Mouse (Mus musculus): ENCODE measurements at regions not wholly inside any gene's neighbourhood (a gene's known extent, or its start where the extent isn't known, plus 50 kb on each side); places are given as distances from the start of the nearest gene placed in this dataset.

DNA sequence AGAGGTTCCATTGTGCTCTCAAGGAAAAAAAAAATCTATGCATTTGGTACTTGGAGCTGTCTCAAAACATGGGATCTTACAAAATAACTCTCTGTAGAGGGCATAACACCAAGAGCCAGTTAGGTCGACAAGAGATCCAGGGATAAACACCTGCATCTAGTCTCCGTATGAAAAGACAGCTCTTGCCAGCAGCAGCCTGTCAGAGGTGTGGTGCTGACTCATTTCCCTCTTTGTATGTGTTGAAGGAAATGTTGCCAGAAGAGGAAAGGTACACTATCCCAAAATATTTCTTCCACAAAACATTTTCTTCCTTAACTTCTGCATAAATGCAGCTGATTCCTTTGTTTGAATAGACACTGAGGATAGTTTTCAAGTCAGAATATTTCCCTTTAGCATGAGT lies 163.6 kb upstream of the Acvr2a start:
- no peak overlapping the region for H3K4me2 ChIP-seq

DNA sequence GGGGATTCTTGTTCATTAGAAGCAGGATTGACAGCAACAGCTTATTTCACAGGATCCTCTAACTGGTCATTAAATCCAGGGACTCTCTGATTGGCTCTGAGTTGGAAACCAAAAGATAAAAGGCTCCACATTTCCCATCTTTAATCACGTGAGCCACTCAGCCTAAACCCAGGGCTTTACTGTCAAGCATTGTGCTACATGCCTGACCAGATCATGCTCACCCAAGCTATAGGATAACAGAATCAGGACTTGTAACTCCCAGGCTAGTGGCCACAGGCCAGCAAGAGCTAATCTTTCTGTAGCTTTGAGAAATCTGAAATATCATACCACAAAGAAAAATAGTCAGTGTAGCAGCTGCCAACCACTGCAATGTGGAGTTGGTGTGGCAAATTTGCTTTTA lies 152.7 kb upstream of the Acvr2a start:
- WGBS: 67% methylated on average over 1 of the region's 1 CpGs
- H3K4me1 ChIP-seq: 0 out of 2 replicates have a peak, but pooled peaks cover 2% of the 10 kb centered on the region
- no peak overlapping the region for H3K4me2 ChIP-seq
- no peak overlapping the region for H3K4me3 ChIP-seq (replicated peaks)
- no peaks in the 10 kb centered on the region for H3K36me3 ChIP-seq
- H3K9ac ChIP-seq (replicated peaks): no peak overlapping the region
- H3K27me3 ChIP-seq (replicated peaks): no peaks in the 10 kb centered on the region
- ATAC-seq (ENCODE audit: low FRiP score): no peak; the same call in 1 of the 2 replicates
- no peak overlapping the region for H3K27ac ChIP-seq (replicated peaks)
- H3K9me3 ChIP-seq (replicated peaks): no peaks in the 10 kb centered on the region

More for the DNA sequence above, 163.6 kb upstream of the Acvr2a start:
- Histone ChIP-seq H3K4me3 (replicated peaks) (no peak overlapping the region), H3K27me3 (replicated peaks) (no peaks in the 10 kb centered on the region), H3K9ac (replicated peaks) (no peak overlapping the region), H3K9me3 (replicated peaks) (no peaks in the 10 kb centered on the region), H3K36me3 (no peaks in the 10 kb centered on the region), H3K27ac (replicated peaks) (no peak overlapping the region), H3K4me1 (no peaks in the 10 kb centered on the region)
- 74% methylated on average over 2 of the region's 2 CpGs for WGBS
- no peak for ATAC-seq (ENCODE audit: low FRiP score)

DNA sequence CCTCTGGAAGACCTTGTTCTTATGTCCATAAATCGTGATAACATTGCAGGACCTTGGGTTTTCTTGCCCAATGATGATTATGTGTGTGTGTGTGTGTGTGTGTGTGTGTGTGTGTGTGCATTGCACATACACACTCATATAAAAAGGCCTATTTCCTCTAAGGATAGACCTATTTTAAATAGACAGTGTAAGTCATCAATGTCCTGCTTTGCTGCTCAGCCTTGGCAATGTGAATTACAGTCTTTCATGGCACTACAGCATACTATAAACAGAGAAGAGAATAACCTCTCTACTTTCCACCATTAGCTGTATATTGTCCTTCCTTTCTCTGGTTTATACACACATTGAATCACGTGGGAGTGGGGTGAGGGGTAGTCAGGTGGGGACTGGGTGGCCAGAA lies 148.8 kb upstream of the Acvr2a start:
- H3K4me3 ChIP-seq (replicated peaks): no peak overlapping the region
- no peak overlapping the region for H3K27ac ChIP-seq (replicated peaks)
- H3K4me2 ChIP-seq: no peak overlapping the region
- H3K9me3 ChIP-seq (replicated peaks): no peaks in the 10 kb centered on the region
- 0 out of 2 replicates have a peak, but pooled peaks cover 2% of the 10 kb centered on the region for H3K4me1 ChIP-seq
- 61% methylated on average over 2 of the region's 2 CpGs for WGBS
- no peak; the same call in 1 of the 2 replicates for ATAC-seq (ENCODE audit: low FRiP score)
- no peak overlapping the region for H3K9ac ChIP-seq (replicated peaks)
- no peaks in the 10 kb centered on the region for H3K27me3 ChIP-seq (replicated peaks)
- H3K36me3 ChIP-seq: no peaks in the 10 kb centered on the region

DNA sequence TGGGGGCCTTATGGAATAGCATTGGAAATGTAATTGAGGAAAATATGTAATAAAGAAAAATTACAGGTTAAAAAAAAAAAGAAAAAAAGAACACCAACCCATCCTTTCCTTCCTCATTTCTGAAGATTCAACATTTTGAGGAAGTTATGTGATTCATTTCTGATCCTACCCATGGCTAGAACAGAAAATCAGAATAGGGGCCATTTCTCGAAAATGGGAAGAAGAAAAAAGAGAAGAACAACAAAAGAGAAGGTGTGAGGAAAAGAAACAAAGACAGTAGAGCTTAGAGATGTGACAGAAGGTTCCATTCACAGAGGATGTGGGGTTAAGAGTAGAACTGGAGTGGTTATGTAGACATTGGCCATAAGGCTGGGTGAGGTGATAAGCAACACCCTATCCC lies 124.8 kb upstream of the Acvr2a start:
- 93% methylated on average over 1 of the region's 1 CpGs for WGBS
- H3K4me3 ChIP-seq (replicated peaks): no peak overlapping the region
- no peaks in the 10 kb centered on the region for H3K4me1 ChIP-seq
- H3K36me3 ChIP-seq: no peaks in the 10 kb centered on the region
- H3K9me3 ChIP-seq (replicated peaks): no peaks in the 10 kb centered on the region
- H3K9ac ChIP-seq (replicated peaks): no peak overlapping the region
- H3K4me2 ChIP-seq: no peak overlapping the region
- no peak overlapping the region for H3K27ac ChIP-seq (replicated peaks)
- ATAC-seq (ENCODE audit: low FRiP score): no peak
- no peaks in the 10 kb centered on the region for H3K27me3 ChIP-seq (replicated peaks)

DNA sequence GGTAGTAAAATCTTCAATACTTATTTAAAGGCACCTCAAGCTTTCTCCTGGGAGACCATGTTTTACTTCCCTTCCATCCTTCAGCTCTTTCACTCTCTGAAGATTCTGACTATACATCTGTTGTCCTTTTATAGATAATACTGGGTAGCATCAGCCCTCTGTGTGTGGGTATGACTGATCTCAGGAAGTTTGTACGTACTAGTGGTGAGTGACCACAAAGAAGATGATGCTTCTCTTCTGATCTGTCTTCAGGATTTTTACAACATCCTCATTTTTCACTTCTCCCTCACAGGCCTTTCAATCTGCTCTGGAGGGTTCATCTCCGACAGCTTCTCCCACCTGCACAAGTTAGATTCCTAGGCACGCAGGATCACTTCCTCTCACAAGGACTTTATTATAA lies 119.4 kb upstream of the Acvr2a start:
- 92% methylated on average over 3 of the region's 3 CpGs for WGBS
- H3K4me1 ChIP-seq: no peaks in the 10 kb centered on the region

DNA sequence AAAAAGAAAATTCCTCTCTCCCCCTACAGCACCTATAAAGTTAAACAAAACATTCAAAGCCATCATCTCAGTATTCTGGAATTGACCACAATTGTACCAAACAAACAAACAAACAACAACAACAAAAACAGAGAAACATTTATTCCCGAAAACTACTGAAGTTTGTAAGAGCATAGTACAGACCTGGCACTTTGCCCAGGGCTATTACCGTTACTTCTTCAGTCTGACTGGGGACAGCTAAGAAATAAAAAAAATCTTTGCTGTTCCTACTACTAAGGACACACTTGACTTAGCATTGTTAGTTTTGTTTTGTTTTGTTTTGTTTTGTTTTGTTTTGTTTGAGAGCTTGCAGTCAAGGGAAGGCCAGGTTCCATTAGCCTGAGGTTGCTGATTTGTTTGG lies 113.0 kb upstream of the Acvr2a start:
- Histone ChIP-seq H3K4me2 (no peak overlapping the region), H3K27ac (replicated peaks) (no peak overlapping the region), H3K36me3 (no peaks in the 10 kb centered on the region), H3K4me3 (replicated peaks) (no peak overlapping the region), H3K4me1 (peaks cover 5% of the 10 kb centered on the region), H3K27me3 (replicated peaks) (no peaks in the 10 kb centered on the region), H3K9ac (replicated peaks) (no peak overlapping the region), H3K9me3 (replicated peaks) (no peaks in the 10 kb centered on the region)
- 50% methylated on average over 2 of the region's 2 CpGs for WGBS
- no peak for ATAC-seq (ENCODE audit: low FRiP score)

More for the DNA sequence above, 119.4 kb upstream of the Acvr2a start:
- Histone ChIP-seq H3K36me3 (no peaks in the 10 kb centered on the region), H3K4me2 (no peak overlapping the region), H3K4me3 (replicated peaks) (no peak overlapping the region), H3K27me3 (replicated peaks) (no peaks in the 10 kb centered on the region), H3K9me3 (replicated peaks) (no peaks in the 10 kb centered on the region), H3K9ac (replicated peaks) (no peak overlapping the region), H3K27ac (replicated peaks) (no peak overlapping the region)
- no peak for ATAC-seq (ENCODE audit: low FRiP score)

DNA sequence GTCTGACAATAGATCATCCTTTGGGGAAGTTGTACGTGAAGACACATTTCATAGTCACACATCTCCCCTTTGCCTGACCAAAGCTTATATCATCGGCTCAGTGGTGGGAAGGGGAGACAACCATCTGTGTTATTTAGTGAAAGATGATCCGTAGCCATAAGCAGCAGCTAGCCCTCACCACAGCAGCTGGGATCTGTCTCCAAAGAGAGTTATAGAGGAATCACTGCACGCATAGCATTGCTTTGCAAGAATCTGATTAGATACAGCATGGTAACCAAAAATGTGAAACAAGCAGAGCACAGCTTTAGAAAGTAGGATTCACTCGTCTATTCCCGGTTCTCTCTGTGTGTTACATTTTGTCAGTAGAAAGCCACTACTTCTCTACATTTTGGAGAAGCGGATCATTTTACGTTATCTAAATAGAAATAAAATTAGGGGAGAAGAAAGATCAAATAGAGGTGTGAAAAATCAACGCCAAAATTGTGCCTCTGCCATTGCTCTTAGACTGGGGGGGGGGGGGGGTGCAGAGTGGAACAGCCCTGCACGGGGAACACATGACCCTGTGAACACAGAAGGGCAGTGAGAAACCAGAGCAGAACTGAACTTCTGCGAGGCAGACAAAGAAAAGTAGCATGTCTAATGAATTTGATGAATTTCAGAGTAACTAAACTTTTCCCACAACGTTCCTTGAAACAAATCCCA lies 108.7 kb upstream of the Acvr2a start:
- Histone ChIP-seq H3K4me1 (peaks cover 10% of the 10 kb centered on the region), H3K27me3 (replicated peaks) (no peaks in the 10 kb centered on the region), H3K36me3 (no peaks in the 10 kb centered on the region), H3K9ac (replicated peaks) (no peak overlapping the region), H3K9me3 (replicated peaks) (no peaks in the 10 kb centered on the region), H3K27ac (replicated peaks) (no peak overlapping the region), H3K4me3 (replicated peaks) (no peak overlapping the region), H3K4me2 (no peak overlapping the region)
- 45% methylated on average over 12 of the region's 12 CpGs for WGBS
- no peak; the same call in 1 of the 2 replicates for ATAC-seq (ENCODE audit: low FRiP score)

DNA sequence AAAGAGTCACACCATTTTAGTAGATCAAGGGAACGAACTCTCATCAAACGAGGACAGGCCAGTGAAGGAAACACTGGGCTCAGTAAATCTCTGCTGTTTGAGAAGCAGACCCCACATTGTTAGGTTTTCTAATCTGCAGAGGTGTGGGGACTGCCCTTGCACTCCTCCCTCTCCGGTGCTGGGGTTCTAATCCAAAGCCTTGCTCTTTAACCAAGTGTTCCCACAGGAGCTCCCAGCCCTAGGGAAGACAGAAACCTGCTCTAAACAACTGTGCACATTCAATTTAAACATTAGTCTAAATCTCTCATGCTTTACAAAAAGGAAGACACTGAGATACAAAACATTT lies 108.1 kb upstream of the Acvr2a start:
- WGBS: 38% methylated on average over 3 of the region's 3 CpGs
- no peak; the same call in 1 of the 2 replicates for ATAC-seq (ENCODE audit: low FRiP score)
- H3K4me3 ChIP-seq (replicated peaks): no peak overlapping the region
- H3K36me3 ChIP-seq: no peaks in the 10 kb centered on the region
- no peaks in the 10 kb centered on the region for H3K9me3 ChIP-seq (replicated peaks)
- H3K27ac ChIP-seq (replicated peaks): no peak overlapping the region
- H3K4me1 ChIP-seq: peaks cover 10% of the 10 kb centered on the region
- no peak overlapping the region for H3K9ac ChIP-seq (replicated peaks)
- no peaks in the 10 kb centered on the region for H3K27me3 ChIP-seq (replicated peaks)
- no peak overlapping the region for H3K4me2 ChIP-seq

DNA sequence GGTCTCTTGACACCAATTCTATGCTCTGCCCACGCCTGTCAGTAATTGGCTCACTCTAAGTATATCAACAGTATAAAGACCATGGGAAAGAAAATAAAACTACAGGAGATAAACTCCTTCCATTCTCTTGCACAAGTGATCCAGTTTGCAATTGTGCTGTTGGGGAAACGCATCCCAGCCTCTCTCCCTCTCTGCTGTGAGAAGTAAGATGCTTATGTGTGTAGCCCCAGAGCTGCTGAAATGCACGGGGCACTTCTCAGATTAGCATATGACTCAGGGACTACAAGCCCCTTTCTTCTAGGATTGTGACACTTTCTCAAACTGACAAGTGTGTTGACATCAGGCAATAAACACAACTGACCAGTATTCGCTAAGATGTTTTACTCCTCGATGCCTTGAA lies 107.7 kb upstream of the Acvr2a start:
- Histone ChIP-seq H3K9ac (replicated peaks) (no peak overlapping the region), H3K27me3 (replicated peaks) (no peaks in the 10 kb centered on the region), H3K4me1 (peaks cover 10% of the 10 kb centered on the region), H3K4me2 (no peak overlapping the region), H3K36me3 (no peaks in the 10 kb centered on the region), H3K9me3 (replicated peaks) (no peaks in the 10 kb centered on the region), H3K4me3 (replicated peaks) (no peak overlapping the region), H3K27ac (replicated peaks) (no peak overlapping the region)
- WGBS: 28% methylated on average over 5 of the region's 5 CpGs
- peak; percentile 61; the same call in 1 of the 2 replicates for ATAC-seq (ENCODE audit: low FRiP score)

DNA sequence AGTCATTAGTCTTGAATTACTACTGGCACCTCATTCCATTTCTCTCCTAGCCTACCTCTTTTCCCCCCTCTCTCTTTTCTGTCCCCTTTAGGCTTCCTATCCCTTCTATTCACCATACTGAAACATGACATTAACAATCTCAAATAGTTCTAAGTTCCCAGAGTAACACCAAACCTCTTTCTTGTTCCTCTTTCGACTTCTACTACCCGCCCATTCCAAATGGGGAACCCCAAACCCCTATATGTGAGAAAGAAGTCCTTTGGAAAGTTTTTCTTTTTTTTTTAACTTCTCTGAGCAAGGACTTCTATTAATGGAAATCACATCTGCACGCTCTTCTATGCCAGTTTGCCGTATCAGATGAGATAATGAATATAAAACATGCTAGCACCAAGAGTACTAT lies 97.7 kb upstream of the Acvr2a start:
- H3K4me3 ChIP-seq (replicated peaks): no peak overlapping the region
- no peak overlapping the region for H3K9ac ChIP-seq (replicated peaks)
- 89% methylated on average over 4 of the region's 4 CpGs for WGBS
- no peaks in the 10 kb centered on the region for H3K4me1 ChIP-seq
- ATAC-seq (ENCODE audit: low FRiP score): no peak
- H3K4me2 ChIP-seq: no peak overlapping the region
- H3K36me3 ChIP-seq: no peaks in the 10 kb centered on the region
- no peaks in the 10 kb centered on the region for H3K9me3 ChIP-seq (replicated peaks)
- H3K27me3 ChIP-seq (replicated peaks): no peaks in the 10 kb centered on the region
- H3K27ac ChIP-seq (replicated peaks): no peak overlapping the region

DNA sequence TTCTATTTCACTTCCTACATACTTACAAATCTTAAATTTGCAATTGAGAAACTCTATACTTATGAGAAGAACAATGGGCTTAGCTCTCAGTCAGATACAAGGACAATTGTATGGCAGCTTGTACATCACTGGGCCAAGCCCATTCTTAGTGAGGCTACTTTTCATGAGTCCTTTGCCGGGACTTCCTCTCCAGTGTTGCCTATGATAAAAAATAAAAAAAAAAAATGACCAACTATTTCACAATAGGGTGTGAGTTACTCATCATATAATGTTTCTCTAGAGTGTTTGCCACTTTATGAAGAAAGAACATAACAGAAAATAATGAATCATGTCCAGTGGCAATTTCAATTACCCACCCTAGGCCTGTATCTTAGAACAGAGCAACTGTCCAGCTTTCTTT lies 96.1 kb upstream of the Acvr2a start:
- H3K9me3 ChIP-seq (replicated peaks): no peaks in the 10 kb centered on the region
- H3K36me3 ChIP-seq: no peaks in the 10 kb centered on the region
- no peaks in the 10 kb centered on the region for H3K4me1 ChIP-seq
- no peak overlapping the region for H3K9ac ChIP-seq (replicated peaks)
- no peak overlapping the region for H3K27ac ChIP-seq (replicated peaks)
- H3K27me3 ChIP-seq (replicated peaks): no peaks in the 10 kb centered on the region
- H3K4me2 ChIP-seq: no peak overlapping the region
- no peak overlapping the region for H3K4me3 ChIP-seq (replicated peaks)
- 81% methylated on average over 1 of the region's 1 CpGs for WGBS
- no peak for ATAC-seq (ENCODE audit: low FRiP score)

DNA sequence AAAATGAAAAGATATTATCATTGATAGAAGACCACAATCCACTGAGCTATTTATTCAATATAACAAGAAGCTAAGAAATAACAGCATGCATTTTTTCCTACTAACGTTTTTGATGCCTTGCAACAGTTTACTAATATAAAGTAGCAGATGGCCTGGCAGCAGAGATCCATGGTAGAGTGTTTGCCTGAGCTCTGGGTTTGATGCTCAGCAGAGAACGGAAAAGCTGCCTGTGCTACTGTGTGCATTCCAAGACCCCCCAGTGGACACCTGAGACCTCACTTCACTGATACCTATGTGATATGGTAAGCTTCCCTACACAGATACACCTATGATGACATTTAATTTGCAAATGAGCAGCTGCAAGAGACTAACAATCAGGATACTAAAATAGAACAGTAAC lies 95.6 kb upstream of the Acvr2a start:
- Histone ChIP-seq H3K9ac (replicated peaks) (no peak overlapping the region), H3K27me3 (replicated peaks) (no peaks in the 10 kb centered on the region), H3K36me3 (no peaks in the 10 kb centered on the region), H3K27ac (replicated peaks) (no peak overlapping the region), H3K4me1 (no peaks in the 10 kb centered on the region), H3K4me2 (no peak overlapping the region), H3K9me3 (replicated peaks) (no peaks in the 10 kb centered on the region), H3K4me3 (replicated peaks) (no peak overlapping the region)
- WGBS: 73% methylated on average over 2 of the region's 2 CpGs
- no peak for ATAC-seq (ENCODE audit: low FRiP score)

All from neural tube, embryonic 15.5 days (tissue).